Mouse (Mus musculus): ENCODE data around the gene Trp53i11. TPM values are rescaled to one million over a fixed set of nuclear protein-coding genes. Genes with fewer than 3 reads are reported as not detected.

Gene Trp53i11
- polyA plus RNA-seq, 1 experiment from 2014 or later: 155 TPM

DNA sequence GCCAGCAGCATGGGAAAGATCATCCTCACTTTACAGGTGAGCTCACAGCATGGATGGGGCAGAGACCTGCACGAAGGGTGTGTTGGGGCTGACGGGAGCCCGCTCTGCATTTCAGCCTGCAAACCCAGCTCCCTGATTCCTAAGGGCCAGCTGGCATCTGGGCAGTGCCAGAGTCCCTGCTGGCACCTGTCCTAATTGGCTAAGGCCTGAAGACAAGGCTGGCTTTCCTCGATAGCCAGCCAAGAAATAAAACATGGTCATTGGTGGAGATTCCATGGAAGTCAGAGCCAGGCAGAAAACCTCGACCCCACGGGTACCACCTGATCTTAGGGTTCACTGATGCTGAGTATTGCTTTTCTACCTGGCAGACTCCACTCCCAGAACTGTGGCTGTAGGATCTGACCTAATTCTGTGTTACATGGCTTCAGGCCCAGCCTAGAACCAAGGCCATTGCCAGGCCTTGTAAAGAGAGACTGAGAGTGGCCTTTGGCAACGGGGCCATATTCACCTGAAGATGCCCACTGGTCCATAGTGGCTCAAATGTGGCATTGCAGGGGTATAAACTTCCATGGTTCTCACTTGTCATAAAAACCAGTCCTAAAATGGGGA, 34.4 kb upstream of the Trp53i11 start:
- DNase-seq (ENCODE audit: low spot score) (no peak), ATAC-seq (replicated peaks; ENCODE audit: low FRiP score) (no peak)
- no peaks in the 10 kb centered on the region for H3K27me3 ChIP-seq (ENCODE audit: control insufficient read depth, insufficient read depth, low read length)
- no peak overlapping the region for H3K4me3 ChIP-seq (ENCODE audit: low read depth, low read length)
- WGBS: 83% methylated on average over 7 of the region's 7 CpGs
- no peaks in the 10 kb centered on the region for H3K4me1 ChIP-seq (replicated peaks; ENCODE audit: control insufficient read depth, insufficient read depth, low read length)
- H3K36me3 ChIP-seq (ENCODE audit: control insufficient read depth, insufficient read depth, low read length): no peaks in the 10 kb centered on the region
- H3K9me3 ChIP-seq (ENCODE audit: control insufficient read depth, low read length): no peaks in the 10 kb centered on the region
- no peak overlapping the region for H3K9ac ChIP-seq (ENCODE audit: low read length)
- H3K27ac ChIP-seq (ENCODE audit: low read depth, low read length): no peak overlapping the region
- H3K4me2 ChIP-seq (ENCODE audit: low read depth, low read length, severe bottlenecking): no peak overlapping the region

GRCm38 (mm10) chr2:93153833-93154232, 33.5 kb upstream of the Trp53i11 start:
- no peaks in the 10 kb centered on the region for H3K4me1 ChIP-seq (replicated peaks; ENCODE audit: control insufficient read depth, insufficient read depth, low read length)
- no peak overlapping the region for H3K4me3 ChIP-seq (ENCODE audit: low read depth, low read length)
- no peak overlapping the region for H3K4me2 ChIP-seq (ENCODE audit: low read depth, low read length, severe bottlenecking)
- ATAC-seq (replicated peaks; ENCODE audit: low FRiP score) (no peak), DNase-seq (ENCODE audit: low spot score) (no peak)
- H3K27me3 ChIP-seq (ENCODE audit: control insufficient read depth, insufficient read depth, low read length): no peaks in the 10 kb centered on the region
- no peaks in the 10 kb centered on the region for H3K36me3 ChIP-seq (ENCODE audit: control insufficient read depth, insufficient read depth, low read length)
- H3K9me3 ChIP-seq (ENCODE audit: control insufficient read depth, low read length): no peaks in the 10 kb centered on the region
- no peak overlapping the region for H3K9ac ChIP-seq (ENCODE audit: low read length)
- H3K27ac ChIP-seq (ENCODE audit: low read depth, low read length): no peak overlapping the region
- 92% methylated on average over 1 of the region's 1 CpGs for WGBS

DNA sequence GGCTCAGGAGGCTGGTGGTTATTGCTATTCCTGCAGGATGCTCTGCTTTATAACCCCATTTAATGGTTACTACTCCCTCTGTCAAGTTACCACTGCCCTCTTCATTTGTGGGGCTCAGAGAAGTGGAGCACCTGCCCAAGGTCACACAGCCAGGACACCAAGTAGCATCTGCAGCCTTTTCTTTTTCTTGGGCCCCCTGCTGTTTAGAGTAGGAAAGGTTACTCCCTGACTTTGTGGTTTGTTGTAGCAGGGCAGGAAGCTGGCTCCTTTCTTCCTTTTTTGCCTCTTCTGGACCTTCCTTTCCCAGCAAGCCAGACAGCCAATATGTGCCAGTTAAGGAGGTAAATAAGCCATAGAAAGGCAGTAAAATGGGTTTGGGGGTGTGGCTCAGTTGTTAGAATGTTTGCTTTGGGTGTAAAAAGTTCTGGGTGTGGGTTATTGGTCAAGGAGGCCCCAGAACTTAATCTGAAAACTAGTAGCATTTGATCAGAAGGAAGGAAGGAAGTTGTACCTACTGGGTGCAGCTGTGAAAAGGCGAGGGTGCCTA, 32.8 kb upstream of the Trp53i11 start:
- Histone ChIP-seq H3K4me3 (ENCODE audit: low read depth, low read length) (no peak overlapping the region), H3K36me3 (ENCODE audit: control insufficient read depth, insufficient read depth, low read length) (no peaks in the 10 kb centered on the region), H3K9me3 (ENCODE audit: control insufficient read depth, low read length) (no peaks in the 10 kb centered on the region), H3K4me2 (ENCODE audit: low read depth, low read length, severe bottlenecking) (no peak overlapping the region), H3K9ac (ENCODE audit: low read length) (no peak overlapping the region), H3K27ac (ENCODE audit: low read depth, low read length) (no peak overlapping the region), H3K27me3 (ENCODE audit: control insufficient read depth, insufficient read depth, low read length) (no peaks in the 10 kb centered on the region), H3K4me1 (replicated peaks; ENCODE audit: control insufficient read depth, insufficient read depth, low read length) (no peaks in the 10 kb centered on the region)
- ATAC-seq (replicated peaks; ENCODE audit: low FRiP score) (no peak), DNase-seq (ENCODE audit: low spot score) (no peak)
- WGBS: 81% methylated on average over 1 of the region's 1 CpGs

- ATAC-seq (replicated peaks; ENCODE audit: low FRiP score): no peak
- no peak overlapping the region for H3K27ac ChIP-seq (ENCODE audit: low read depth, low read length)
- 82% methylated on average over 4 of the region's 4 CpGs for WGBS
These were observed 26.8 kb upstream of the Trp53i11 start for GRCm38 (mm10) chr2:93160467-93161035.

DNA sequence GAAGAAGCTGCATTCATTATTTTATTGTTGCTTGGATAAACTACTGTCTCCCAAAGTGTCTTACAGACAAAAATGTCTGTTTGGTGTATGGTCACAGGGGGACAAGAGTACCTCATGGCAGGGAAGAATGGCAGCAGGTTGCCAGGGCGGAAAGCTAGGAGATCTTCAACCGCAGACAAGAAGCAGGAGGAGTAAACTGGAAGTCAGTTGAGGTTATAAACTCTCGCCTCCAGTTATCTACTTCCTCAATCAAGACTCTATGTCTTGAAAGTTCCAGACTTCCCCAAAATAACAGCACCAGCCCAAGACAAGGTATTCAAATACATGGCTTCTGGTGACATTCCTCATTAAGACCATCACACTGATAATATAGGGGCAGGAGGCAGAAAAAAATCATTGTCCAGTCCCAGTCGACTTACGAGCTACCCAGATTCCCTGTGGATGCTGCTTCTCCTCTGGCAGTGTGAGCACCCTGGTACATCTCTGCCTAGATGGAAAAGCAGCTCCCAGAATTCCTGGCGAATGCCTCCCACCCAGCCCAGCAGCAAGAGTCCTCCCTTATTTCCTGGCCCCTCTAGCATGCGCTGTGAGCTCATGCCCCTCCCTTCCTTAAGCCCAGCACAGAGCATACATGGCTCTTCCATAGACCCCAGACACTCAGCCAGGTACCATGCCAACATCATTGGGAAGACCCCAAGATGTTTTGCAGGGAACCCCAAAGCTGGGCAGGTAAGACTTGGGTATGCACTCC, 25.3 kb upstream of the Trp53i11 start:
- Histone ChIP-seq H3K4me1 (replicated peaks; ENCODE audit: control insufficient read depth, insufficient read depth, low read length) (no peaks in the 10 kb centered on the region), H3K9ac (ENCODE audit: low read length) (no peak overlapping the region), H3K4me3 (ENCODE audit: low read depth, low read length) (no peak overlapping the region), H3K36me3 (ENCODE audit: control insufficient read depth, insufficient read depth, low read length) (no peaks in the 10 kb centered on the region), H3K27me3 (ENCODE audit: control insufficient read depth, insufficient read depth, low read length) (no peaks in the 10 kb centered on the region), H3K9me3 (ENCODE audit: control insufficient read depth, low read length) (no peaks in the 10 kb centered on the region), H3K27ac (ENCODE audit: low read depth, low read length) (no peak overlapping the region), H3K4me2 (ENCODE audit: low read depth, low read length, severe bottlenecking) (no peak overlapping the region)
- WGBS: 87% methylated on average over 7 of the region's 7 CpGs
- DNase-seq (ENCODE audit: low spot score) (no peak), ATAC-seq (replicated peaks; ENCODE audit: low FRiP score) (no peak)

More at GRCm38 (mm10) chr2:93160467-93161035, 26.8 kb upstream of the Trp53i11 start:
- DNase-seq (ENCODE audit: low spot score): no peak
- H3K4me1 ChIP-seq (replicated peaks; ENCODE audit: control insufficient read depth, insufficient read depth, low read length): no peaks in the 10 kb centered on the region
- H3K4me3 ChIP-seq (ENCODE audit: low read depth, low read length): no peak overlapping the region
- H3K27me3 ChIP-seq (ENCODE audit: control insufficient read depth, insufficient read depth, low read length): no peaks in the 10 kb centered on the region
- H3K36me3 ChIP-seq (ENCODE audit: control insufficient read depth, insufficient read depth, low read length): no peaks in the 10 kb centered on the region
- no peak overlapping the region for H3K4me2 ChIP-seq (ENCODE audit: low read depth, low read length, severe bottlenecking)
- no peaks in the 10 kb centered on the region for H3K9me3 ChIP-seq (ENCODE audit: control insufficient read depth, low read length)
- H3K9ac ChIP-seq (ENCODE audit: low read length): no peak overlapping the region

DNA sequence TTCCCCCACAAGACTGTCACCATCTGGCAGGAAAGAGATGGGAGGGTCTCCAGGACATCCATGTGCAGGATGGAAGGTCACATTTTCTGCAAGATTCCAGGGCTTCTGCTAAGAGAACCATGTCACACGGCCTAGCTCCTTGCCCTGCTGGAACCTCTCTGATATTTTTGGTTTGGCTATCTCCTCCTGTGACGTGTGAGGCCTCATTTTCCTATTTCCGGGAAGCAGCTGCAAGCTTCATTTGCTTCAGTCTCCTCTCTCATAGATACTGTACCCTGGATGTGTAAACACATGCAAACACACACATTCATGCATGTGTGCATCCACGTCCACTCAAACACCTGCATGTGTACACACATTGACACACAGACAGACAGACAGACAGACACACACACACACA, 24.6 kb upstream of the Trp53i11 start:
- no peak overlapping the region for H3K27ac ChIP-seq (ENCODE audit: low read depth, low read length)
- no peak overlapping the region for H3K9ac ChIP-seq (ENCODE audit: low read length)
- WGBS: 78% methylated on average over 4 of the region's 4 CpGs
- H3K9me3 ChIP-seq (ENCODE audit: control insufficient read depth, low read length): no peaks in the 10 kb centered on the region
- no peak overlapping the region for H3K4me2 ChIP-seq (ENCODE audit: low read depth, low read length, severe bottlenecking)
- ATAC-seq (replicated peaks; ENCODE audit: low FRiP score) (no peak), DNase-seq (ENCODE audit: low spot score) (no peak)
- H3K27me3 ChIP-seq (ENCODE audit: control insufficient read depth, insufficient read depth, low read length): no peaks in the 10 kb centered on the region
- H3K4me1 ChIP-seq (replicated peaks; ENCODE audit: control insufficient read depth, insufficient read depth, low read length): no peaks in the 10 kb centered on the region
- no peaks in the 10 kb centered on the region for H3K36me3 ChIP-seq (ENCODE audit: control insufficient read depth, insufficient read depth, low read length)
- H3K4me3 ChIP-seq (ENCODE audit: low read depth, low read length): no peak overlapping the region

GRCm38 (mm10) chr2:93163317-93163716, 24.0 kb upstream of the Trp53i11 start:
- H3K27me3 ChIP-seq (ENCODE audit: control insufficient read depth, insufficient read depth, low read length): no peaks in the 10 kb centered on the region
- H3K4me2 ChIP-seq (ENCODE audit: low read depth, low read length, severe bottlenecking): no peak overlapping the region
- H3K27ac ChIP-seq (ENCODE audit: low read depth, low read length): no peak overlapping the region
- ATAC-seq (replicated peaks; ENCODE audit: low FRiP score) (no peak), DNase-seq (ENCODE audit: low spot score) (no peak)
- H3K36me3 ChIP-seq (ENCODE audit: control insufficient read depth, insufficient read depth, low read length): no peaks in the 10 kb centered on the region
- no peaks in the 10 kb centered on the region for H3K4me1 ChIP-seq (replicated peaks; ENCODE audit: control insufficient read depth, insufficient read depth, low read length)
- 46% methylated on average over 2 of the region's 2 CpGs for WGBS
- no peaks in the 10 kb centered on the region for H3K9me3 ChIP-seq (ENCODE audit: control insufficient read depth, low read length)
- H3K9ac ChIP-seq (ENCODE audit: low read length): no peak overlapping the region
- H3K4me3 ChIP-seq (ENCODE audit: low read depth, low read length): no peak overlapping the region

GRCm38 (mm10) chr2:93163750-93164335, 23.5 kb upstream of the Trp53i11 start:
- Histone ChIP-seq H3K4me1 (replicated peaks; ENCODE audit: control insufficient read depth, insufficient read depth, low read length) (no peaks in the 10 kb centered on the region), H3K27ac (ENCODE audit: low read depth, low read length) (no peak overlapping the region), H3K36me3 (ENCODE audit: control insufficient read depth, insufficient read depth, low read length) (no peaks in the 10 kb centered on the region), H3K4me2 (ENCODE audit: low read depth, low read length, severe bottlenecking) (no peak overlapping the region), H3K9me3 (ENCODE audit: control insufficient read depth, low read length) (no peaks in the 10 kb centered on the region), H3K27me3 (ENCODE audit: control insufficient read depth, insufficient read depth, low read length) (no peaks in the 10 kb centered on the region), H3K4me3 (ENCODE audit: low read depth, low read length) (no peak overlapping the region), H3K9ac (ENCODE audit: low read length) (no peak overlapping the region)
- 89% methylated on average over 6 of the region's 6 CpGs for WGBS
- ATAC-seq (replicated peaks; ENCODE audit: low FRiP score) (no peak), DNase-seq (ENCODE audit: low spot score) (no peak)

All from forebrain, embryonic 11.5 days (tissue).